Mouse (Mus musculus) kidney, postnatal 36 days (tissue): ENCODE results near the gene Ltbp2.
A peak's percentile ranks its signal among the peaks of the same experiment; 100 is the strongest.

ENCODE experiments used
- DNase-seq, 2 experiments: peaks; one replicate each; pipeline ENCODE4 v3.0.0; 2021 to 2022; ENCODE audit warnings: mixed read lengths in 2 of 2

Ltbp2 gene

DNA sequence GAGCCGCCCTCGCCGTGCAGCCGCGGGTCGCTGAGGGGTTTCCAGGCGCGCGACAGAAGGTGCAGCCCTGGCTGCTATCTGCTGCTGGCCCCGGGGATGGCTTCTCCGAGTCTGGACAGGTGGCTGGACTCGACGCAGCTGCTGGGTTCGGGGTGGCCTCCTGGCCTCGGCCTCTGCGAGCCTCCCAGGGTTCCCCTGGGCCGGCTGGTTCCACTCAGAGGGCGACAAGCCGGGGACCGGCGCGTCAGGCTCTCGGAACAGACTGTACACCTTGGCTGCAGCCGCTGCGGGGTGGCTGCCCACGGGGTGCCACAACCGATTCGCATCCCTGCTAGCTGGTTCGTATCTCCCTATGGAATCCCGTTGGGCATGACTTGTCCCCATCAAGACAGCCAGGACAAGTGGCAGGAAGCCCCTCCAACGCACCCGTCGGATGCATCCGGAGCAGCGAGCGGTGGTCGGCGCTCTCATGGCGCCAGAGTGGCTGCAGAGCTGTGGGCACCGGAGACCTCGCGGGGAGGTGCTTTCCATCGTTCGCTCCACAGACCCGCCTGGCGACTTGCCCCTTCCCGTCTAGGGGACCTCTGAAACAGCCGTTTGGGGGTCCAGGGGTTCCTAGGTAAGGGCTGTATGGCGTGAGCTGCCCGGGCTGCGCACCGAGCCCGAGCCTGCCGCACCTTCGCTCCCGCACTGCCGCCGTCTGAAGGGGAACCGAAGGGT, 411 bp downstream of the Ltbp2 start:
- DNase-seq = peak in 1 of 2 experiments; percentile 19

DNA sequence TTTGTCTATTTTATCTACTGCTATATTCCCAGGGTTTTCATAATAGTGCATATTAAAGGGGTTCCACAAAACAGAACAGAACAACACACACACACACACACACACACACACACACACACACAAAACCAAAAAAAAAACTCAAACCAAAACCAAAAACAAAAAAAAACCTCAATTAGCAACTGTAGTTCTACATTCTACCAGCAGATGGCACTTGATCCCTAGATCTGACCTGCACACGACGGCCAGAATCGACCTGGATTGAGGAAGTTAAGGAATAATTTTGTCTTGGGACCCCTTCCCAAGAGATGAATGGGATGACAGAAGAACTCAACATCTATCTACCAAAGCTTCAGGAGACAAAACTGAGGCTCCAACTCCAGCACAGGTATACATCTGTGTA, 2.9 kb downstream of the Ltbp2 start:
- no peak for DNase-seq

DNA sequence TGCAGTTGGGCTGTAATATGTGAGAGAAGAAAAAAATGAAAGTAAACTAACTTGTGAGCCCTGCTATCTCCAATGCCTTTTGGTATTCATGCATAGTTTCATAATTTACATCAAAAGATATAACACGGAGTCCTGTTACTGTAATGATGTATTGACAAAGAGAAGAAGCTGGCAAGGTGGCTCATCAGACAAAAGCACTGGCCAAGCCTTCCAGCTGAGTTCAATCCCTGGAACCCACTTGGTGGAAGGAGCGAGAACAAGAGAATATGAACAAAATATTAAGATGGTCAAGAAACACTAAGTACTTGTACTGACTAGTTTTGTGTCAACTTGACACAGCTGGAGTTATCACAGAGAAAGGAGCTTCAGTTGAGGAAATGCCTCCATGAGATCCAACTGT, 4.0 kb downstream of the Ltbp2 start:
- DNase-seq = no peak

DNA sequence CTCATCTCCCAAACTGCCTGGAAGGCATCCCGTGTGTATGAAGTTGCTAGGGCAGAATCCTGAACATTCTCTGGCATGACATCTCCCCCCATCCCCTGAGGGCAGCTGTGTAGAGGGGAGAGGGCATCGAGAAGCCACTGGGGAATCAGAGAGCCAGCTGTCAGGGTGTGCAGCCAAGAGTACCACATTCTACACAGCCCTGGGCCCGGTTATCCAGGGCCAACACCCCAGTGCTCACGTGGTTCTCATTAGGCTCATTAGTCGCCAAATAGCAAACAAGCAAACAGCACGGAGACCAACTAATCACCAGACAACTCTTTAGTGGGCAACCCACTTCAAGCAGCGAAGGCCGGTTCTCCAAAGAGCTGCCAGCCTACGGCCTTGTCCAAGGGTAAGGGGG, 10.9 kb downstream of the Ltbp2 start:
- DNase-seq = no peak

- no peak for DNase-seq
Observed at GRCm38 (mm10) chr12:84864801-84865200, 11.5 kb downstream of the Ltbp2 start.

DNA sequence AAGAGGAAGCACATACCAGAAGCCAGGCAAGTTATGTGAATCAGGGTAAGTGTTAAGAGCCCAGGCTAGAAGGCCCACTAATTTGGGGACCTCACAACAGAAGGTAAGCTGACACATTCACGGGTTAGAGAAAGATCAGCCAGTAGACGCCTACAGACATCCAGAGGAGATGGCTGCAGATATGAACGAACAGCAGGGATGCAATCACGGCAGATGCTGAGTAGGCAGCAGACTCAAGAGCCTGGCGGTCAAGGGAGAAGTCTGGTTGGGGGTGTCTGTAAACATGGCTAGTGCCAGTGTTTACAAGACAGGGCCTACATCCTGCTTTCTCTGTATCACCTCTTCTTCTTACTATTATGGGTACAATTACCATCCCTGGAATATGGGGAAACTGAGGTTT, 13.1 kb downstream of the Ltbp2 start:
- no peak for DNase-seq

- DNase-seq = no peak
Observed at GRCm38 (mm10) chr12:84862136-84862910, 14.0 kb downstream of the Ltbp2 start.

DNA sequence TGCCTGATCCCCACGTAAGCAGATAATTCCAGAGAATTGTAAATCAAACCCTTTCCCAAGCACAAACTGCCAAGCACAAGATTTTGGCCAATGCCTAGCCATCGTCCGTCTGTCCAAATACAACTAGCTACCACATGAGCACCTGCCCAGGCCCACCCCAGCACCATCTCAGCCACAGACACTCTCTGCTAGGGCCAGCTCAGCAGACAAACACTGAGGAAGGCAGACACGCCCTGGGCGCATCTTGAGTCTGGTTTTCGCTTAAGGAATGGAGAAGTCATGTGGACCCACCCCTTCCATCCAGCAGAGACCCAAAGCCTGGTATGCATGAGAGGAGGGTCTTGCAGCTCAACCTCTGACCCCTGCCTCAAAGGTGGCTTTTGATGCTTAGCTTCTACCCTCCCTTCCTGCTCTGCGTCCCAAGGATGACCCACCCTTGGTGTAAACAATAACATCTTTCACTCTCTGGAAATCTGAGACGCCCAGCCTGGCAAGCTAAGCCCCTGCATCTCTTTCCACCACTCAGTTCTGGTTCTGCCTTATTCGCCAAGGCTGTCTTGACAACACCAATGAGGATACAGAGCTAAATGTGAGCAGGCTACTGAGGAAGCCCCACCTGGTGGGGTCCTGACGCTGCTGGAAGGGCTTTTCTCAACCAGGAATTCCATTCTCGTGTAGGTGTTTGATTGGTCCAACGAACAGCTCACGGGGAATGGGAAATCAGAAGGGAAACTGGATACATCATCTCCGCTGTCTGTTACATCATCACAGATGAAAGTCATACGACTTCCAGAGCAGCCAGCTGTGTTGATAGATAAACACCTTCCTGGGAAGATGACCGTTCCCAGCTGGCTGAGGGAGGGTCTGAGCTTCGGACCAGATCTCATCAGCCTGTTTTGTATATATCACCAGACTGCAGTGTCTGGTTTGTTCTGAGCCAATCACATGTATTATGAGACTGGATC, 17.9 kb downstream of the Ltbp2 start:
- DNase-seq = no peak

GRCm38 (mm10) chr12:84857706-84858105, 18.6 kb downstream of the Ltbp2 start:
- no peak for DNase-seq

- DNase-seq = peak in 1 of 2 experiments; percentile 20
Observed at GRCm38 (mm10) chr12:84856532-84856931, 19.8 kb downstream of the Ltbp2 start.

DNA sequence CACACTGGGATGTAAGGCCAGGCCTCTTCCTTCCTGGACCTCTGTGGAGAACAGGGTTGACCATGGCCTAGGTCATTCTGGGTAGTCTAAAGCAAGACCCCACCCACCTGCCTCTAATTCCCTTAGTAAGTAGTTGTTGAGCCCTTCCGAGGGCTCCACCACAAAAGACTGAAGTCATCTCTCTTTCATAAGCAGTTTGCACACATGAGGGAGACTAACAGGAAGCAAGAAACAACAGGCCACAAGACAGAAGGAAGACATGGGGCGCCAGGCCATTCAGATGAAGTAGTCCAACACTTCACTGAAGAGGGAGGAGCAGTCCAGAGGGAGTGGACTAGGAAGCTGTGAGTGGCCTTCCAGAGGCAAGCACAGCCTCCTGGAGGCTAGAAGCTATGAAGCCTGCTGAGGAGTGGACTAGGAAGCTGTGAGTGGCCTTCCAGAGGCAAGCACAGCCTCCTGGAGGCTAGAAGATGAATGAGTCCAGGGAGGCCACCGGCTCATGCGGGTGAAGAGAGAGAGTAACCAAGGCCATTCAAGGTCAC, 21.2 kb downstream of the Ltbp2 start:
- no peak for DNase-seq

DNA sequence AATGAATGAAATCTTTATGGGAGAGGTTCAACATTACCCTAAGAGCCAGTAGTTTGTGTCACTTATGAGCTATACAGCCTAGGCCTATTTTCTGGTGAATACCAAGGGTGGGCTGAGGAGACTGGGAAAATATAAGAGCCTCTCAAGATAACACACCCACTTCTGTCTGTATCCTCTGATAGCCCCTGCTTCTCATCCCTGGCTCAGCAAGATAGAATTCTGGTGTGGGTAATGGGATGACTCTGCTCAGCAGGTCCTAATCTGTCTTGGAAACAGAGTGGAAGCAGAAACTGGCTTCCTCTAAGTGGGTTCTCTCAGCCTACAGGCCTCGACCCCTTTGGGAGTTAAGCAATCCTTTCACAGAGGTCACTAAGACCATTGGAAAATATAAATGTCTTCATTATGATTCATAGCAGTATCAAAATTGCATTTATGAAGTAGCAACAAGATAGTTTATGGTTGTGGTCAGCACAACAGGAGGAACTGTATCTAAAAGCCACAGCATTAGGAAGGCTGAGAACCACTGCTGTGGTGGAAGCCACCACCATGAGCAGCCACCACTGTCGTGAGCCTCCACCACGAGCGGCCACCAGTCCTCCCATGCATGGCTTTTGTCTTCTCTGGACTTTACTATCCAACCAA, 21.8 kb downstream of the Ltbp2 start:
- DNase-seq = no peak

- DNase-seq = peak in 1 of 2 experiments; percentile 19
Observed at GRCm38 (mm10) chr12:84851403-84852040, 24.8 kb downstream of the Ltbp2 start.

DNA sequence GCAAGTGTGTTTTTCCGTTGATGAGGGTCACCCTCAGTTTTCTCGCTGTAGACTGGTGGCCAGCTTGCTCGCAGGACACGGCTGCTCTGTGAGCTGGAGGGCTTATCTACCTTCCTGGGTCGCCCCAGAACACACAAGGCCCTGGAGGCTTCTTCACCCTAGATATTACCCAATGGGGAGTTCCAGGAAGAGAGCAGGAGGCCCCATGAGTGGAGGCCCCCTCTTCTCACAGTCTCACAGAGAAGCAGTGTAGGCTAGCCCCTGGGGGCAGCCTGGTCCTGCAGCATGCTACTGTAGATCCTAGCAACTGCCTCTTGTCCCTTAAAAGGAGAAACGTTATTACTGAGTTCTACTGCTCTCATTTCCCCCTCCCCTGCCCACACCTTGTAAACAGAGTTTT, 28.4 kb downstream of the Ltbp2 start:
- no peak for DNase-seq

GRCm38 (mm10) chr12:84847480-84847879, 28.9 kb downstream of the Ltbp2 start:
- DNase-seq = peak; percentile 16 to 20

- DNase-seq = peak in 1 of 2 experiments; percentile 22
Observed at GRCm38 (mm10) chr12:84846594-84847014, 29.7 kb downstream of the Ltbp2 start.

DNA sequence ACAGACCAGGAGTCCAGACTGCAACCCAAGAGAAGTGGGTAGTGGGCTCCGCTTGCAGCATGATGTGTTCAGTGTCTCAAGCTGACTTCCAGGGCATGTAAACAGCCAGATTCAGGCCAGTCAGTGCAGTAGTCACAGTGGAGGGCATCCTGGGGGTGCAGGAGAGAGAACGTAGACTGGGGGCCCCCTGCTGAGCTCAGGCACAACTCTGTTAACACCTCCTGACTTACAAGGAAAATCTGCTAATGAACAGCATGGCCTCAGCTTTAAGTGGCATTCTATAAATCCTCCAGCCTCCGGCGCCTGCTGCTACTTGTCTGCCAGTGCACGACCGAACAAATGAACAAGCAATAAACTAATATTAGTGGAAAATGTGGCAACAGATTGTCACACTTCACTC, 33.6 kb downstream of the Ltbp2 start:
- no peak for DNase-seq

GRCm38 (mm10) chr12:84841158-84842140, 34.9 kb downstream of the Ltbp2 start:
- no peak for DNase-seq

- no peak for DNase-seq
Observed at GRCm38 (mm10) chr12:84840734-84841133, 35.6 kb downstream of the Ltbp2 start.

DNA sequence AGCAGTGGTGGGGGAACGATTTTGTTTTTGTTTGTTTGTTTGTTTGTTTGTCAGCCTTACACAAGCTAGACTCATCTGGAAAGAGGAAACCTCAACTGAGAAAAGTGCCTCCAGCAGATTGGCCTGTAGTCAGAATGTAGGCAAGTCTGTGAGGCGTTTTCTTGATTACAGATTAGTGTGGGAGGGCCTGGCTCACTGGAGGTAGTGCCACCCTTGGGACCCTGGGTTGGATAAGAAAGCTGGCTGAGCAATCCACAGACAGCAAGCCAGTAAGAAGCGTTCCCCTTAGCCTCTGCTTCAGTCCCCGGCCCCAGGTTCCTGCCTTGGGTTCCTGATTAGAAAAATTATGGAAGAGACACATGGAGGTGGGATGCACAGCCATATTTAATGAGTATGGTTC, 36.4 kb downstream of the Ltbp2 start:
- no peak for DNase-seq
